Mouse (Mus musculus) CD4-positive helper T cell, adult 2 months (primary cell): ENCODE data around the gene Cd44.
A peak's percentile ranks its signal among the peaks of the same experiment; 100 is the strongest.

Experiments
- DNase-seq: peaks from one replicate; pipeline ENCODE4 v3.0.0-alpha.2; 2012; ENCODE audit warnings: low read depth, missing footprints, low spot score

Cd44 gene

DNA sequence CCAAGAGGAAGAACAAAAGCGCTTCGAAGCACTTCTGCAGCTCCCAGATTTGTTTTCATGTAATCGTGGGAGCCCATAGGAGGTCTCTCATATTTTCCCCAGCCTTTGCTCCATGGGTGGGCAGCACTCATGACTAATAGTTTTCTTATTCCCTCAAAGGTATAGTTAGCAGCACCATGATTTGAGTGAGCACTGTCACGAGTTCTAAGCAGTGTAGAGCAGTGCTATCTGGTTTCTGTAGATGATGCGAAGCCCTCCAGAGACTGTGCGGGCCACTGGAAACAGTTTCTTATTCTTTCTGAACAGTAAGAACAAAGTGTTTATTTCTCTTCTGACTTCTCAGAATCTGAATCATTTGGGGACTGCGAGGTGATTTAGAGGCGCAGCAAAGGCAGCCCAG is 80.7 kb downstream of the Cd44 start:
- no peak for DNase-seq

DNA sequence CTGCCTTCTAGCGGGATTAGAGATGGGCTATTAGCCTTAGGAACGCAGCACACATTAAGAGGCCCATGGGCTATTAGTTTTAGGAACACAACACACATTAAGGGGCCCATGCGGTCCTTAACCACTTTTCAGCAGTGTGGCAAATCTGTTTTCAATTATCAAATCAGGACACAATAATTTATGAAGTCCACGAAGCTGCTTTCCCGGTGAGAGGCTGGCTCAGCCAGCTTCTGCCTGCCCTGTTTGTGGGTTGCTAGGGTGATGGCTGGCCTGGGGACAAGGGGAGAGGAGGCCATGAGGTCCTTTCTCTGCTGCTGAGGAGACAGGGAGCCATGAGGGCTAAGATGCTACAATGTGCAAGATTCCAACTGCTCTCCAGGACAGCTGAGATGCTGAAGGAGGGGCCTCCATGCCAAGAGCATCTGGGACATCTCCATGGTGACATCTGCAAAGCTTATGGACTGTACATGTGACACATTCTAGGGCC is 81.2 kb downstream of the Cd44 start:
- DNase-seq, result no peak

DNA sequence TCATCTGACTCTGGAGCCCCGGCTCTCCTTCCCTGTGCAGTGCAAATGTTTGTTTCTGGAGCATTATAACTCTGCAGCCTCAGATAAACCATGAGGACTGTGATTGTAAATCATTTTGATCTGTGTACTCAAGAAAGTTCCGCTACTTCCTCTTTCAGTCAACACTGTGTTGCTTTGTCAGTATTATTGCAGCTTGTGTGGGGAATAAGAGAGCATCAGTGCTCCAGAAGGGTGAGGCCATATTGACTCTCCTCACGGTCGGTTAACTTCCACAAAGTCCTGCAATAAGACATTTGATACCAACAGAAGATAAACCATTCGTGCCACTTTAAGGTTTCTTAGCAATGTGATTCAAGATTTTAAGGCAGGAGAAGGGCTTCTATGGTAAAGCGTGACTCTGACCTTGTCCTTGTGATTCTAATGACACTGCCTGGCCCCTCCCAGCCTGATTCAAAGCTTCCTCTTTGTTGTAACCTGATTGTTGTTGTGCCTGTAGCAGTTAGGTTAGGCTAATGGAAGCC is 86.1 kb downstream of the Cd44 start:
- DNase-seq, result no peak

DNA sequence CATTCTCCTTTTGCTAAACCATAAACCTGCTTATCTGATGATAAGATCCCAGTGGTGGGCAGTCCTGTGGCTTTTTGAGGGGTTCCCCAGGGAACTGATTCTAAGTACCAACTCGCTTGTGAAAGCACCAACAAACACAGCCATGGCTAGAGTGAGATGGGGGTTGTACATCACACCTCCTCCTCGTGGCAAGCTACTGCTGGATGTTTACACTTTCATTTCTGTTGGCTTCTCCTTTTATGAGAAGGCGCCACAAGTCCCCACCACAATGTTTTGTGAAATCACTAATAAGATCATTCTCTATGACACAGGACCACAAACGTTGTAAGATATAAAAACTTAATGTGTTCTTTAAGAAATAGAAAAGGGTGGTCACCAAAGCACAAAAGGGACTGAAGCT is 88.7 kb downstream of the Cd44 start:
- peak; percentile 32 for DNase-seq

DNA sequence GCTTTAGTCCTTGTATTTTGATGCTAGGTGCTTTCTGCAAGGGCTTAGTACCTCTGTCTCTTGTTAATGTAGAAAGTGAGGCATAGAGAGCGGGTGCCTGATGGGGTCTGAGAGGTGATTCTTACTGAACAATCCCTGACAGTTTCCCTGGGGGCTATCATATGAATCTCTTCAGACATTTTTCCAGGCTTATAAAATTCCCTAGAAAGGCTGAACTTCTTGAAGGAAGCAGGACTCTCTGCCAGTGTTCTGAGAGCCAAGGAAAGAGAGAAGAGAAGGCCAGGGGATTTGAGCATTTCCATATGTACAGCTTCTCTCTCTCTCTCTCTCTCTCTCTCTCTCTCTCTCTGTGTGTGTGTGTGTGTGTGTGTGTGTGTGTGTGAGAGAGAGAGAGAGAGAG is 92.0 kb downstream of the Cd44 start:
- DNase-seq, result no peak

DNA sequence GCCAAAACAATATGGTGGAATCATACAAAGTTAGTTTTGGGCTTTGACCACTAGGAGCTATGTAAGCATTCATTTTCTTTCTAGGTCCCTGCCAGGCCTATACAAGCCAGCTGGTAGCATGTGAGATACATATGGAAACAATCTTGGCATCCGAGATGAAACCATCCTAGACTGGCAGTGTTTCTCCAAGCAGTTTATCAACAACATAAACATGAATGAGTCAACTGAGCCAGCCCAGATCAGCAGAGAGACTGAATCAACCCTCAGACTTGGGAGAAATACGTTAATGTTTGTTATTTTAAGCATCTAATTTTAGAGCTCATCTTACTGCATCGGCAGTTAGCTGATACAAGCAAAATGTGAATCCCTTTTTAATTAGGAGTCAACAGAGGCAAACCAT is 93.8 kb downstream of the Cd44 start:
- DNase-seq, result no peak

DNA sequence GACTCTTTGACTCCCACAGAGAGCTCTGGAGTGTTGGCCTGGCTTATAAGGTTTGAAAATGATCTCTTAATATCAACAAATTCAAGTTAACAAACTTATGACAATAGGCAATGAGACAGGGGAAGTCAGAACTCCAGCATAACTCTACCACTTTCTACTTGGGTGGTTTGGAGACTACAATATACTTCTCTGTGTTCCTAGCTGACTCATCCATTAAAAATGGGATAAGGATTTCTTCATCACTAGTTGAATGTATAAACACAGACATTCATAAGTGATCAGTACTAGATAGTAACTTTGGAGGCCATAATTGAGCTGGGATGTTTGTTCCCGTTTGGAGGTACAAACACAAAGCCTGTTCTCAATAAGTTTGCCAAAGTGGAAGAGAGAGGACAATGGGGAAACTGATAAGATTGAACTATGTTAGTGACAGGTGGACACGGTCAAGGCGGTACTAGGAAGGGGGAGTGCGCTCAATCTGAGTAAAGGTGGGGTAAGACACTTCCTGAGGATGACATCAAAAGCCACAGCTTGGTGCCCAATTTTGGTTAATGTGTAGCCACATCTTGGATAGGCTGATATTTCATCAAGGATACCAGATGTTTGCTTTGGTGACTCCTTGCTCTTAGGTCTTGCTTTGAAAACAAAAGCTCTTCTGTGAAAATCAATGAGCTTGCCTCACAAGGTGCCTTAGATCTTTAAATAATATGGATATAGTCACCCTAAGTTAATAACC is 95.5 kb downstream of the Cd44 start:
- no peak for DNase-seq

DNA sequence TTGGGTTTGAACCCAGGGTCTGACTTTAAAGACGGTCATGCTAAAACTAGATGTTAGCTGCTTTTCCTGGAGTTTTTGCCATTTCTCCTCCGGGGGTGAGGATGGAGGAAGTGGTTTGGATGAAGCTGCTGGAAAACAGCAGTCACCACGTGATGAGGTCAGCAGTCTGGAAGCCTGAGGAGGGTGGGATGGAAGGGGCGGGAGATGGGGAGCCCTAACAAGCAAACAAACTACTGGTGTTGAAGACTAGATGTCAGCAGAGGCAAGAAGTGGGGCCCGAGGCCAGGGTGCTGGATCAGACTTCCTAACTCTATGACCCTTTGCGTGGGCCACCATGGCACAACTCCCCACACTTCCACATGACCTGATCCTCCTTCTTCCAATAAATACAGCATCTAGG is 96.2 kb downstream of the Cd44 start:
- no peak for DNase-seq

DNA sequence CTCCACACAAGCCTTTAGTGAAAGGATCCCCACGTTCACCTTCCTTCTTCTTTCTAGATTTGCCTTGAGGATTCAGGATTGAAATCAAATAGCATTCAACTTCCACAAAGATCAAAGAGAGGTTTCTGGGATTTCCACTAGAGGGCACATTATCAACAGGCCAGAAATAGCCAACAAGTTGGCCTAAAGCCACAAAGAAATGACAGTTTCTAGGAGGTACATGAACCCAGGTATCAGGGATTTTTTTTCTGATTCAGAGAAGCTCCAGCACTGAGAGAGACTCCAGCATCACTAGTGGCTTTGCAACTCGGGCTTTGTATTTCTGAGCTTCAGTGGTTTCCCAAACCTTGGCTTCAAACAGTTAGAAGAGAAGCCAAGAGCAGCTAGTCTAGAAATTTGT is 97.4 kb downstream of the Cd44 start:
- peak; percentile 49 for DNase-seq

DNA sequence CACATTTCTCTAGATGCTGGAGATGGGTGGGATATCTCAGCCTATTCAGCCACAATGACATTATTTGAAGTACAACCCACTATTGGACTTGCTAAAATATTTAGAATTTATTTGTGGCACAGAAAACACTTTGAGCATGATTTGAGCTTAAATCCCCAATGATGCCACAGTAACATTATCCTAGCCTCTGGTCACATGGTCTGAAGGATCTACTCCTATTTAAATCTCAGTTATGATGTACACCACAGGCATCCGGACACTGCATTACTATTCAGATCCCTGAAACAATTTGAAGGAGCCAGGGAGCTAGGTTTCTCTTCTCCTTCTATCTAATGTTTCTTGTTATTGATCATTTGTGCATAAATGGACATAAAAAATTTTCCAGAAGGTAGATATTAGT is 99.6 kb downstream of the Cd44 start:
- no peak for DNase-seq

DNA sequence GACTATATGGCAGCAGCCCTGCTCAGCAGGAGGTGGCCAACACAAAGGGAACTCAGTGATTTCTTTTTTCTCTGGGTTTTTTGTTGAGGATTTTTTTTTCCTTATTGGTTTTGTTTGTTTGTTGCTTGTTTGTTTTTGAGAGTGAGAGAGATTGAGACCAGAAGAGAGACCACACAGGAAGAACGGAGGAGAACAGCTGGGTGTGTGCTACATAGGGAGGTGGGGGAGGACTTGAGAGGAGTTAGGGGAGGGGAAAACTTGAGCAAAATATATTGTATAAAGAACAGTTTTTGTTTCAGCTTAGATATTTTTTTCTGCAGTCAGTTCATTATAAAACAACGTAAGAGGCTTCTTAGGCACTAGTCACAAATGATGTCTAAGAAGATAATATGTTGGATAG is 103.3 kb downstream of the Cd44 start:
- no peak for DNase-seq

DNA sequence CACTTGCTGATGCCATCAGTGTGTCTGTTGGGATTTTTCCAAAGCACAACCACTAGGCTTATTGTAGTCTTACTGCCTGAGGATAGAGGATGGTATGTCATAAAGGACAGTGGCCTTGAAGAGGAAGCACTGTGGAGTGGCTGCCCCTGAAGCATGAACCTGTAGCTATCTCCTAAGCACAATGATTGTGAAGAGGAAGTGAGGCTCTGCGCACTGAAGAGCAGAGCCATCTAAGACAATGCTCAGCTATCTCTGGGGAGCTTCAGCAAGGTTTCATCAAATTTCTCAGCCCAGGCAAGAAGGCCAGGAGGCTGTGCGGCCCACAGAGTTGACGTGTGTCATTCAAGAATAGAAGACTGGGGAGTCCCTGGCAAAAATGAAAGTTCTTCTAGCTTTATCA is 106.4 kb downstream of the Cd44 start:
- DNase-seq, result no peak

DNA sequence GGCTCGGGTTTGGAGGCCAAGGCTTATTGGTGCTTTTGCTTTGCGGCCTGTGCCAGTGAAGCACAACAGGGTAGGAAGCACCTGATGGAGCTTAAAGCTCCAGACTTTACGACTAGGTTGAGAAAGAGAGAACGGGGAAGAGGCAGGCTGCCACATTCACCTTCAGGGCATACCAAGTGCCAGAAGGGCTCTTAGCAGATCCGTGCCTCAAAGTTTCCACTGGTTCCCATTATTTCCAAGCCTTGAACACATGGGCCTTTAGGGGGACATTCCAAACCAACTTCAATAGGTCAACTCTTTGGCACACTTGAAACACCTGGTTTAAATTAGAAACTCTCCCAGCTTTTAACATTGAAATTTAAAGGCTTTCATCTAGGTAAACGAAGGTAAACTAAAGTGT is 108.7 kb downstream of the Cd44 start:
- DNase-seq, result no peak

DNA sequence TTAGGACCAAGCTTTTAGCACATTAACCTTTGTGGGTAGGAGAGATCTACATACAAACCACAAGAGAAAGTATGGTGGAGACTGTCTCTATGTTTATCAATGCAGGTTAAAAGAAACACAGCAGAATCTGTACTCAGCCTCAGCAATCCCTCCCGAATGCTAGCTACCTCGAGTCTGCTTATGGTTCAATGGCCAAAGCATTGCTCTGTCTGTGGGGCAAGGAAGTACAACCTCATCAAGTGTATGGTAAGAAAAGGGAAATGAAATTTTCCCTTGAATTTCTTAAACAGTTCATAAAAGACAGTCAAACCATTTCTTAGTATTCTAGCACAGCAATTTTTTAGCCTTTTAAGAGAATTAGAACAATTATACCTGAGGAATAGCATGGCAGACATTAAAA is 109.8 kb downstream of the Cd44 start:
- DNase-seq, result no peak

DNA sequence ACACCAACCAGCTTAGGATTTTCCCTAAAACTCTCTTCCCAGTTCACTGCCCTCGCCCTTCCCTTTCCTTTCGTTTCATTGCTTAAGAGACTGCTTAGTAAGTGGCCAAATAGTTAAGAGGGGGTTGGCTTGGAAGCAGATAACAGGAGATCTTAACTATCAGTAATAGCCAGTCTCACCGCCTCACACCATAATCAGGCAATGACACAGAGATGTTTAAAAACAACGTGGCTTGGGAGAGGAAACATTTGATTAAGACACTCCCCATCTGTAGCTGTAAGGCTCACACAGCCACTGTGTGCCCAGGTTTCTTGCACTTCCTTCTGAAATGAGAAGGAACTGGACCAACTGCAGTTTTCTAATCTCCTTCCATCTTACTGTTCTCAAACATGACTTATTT is 115.8 kb downstream of the Cd44 start:
- DNase-seq, result no peak

DNA sequence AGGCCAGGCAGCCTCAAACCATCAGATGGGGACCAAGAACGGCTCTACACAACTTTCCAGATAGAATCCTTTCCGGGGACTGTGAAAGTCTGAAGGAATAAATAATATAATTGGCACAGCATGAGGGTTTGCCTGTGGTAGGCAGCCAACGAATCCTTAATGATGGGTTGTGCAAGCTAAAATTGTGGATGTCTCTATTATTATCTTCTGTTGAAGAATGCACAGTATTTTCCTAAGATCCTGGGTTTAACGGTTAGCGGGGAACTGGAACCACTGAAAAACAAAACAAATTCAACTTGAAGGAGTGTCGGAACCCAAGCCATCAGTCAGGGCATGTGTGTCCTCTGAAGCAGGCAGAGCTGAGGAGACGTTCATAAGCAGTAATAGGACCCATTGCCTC is 118.7 kb downstream of the Cd44 start:
- DNase-seq, result no peak

DNA sequence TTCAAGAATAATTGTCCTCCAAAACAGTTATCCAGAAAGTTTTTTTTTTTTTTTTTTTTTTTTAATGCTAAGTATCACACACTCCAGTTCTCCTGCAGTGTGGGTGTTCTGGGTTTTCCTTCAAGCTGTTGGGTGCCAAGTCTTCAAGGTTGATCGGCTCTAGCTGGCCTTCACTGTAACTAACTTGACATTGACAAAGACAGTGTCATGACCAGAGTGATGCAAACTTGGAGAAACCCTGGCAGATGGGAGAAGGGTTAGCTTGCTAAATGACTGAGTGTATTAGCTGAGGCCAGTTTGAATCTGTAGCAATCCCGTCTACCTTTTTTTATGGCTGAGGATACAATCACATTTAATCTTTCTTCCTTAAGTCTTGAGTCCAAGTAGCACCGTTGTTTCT is 123.3 kb downstream of the Cd44 start:
- DNase-seq, result no peak

DNA sequence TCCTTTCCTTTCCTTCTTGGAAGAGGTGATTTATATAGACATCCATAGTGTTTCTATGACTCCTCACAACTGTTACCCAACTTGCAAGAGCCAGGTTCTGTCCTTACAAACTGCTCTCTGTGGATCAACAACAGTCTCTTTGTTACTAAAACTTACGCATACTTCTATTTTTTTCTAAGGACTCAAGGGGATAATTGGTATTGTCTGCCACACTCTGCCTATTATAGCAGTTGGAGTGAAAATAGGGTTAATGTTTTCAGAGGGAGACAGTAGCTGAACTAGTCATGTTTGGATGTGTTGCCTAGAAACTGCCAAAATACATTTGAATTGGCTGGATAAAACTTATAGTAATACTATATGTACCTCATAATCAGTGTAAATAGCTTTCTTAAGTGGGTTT is 125.9 kb downstream of the Cd44 start:
- no peak for DNase-seq

DNA sequence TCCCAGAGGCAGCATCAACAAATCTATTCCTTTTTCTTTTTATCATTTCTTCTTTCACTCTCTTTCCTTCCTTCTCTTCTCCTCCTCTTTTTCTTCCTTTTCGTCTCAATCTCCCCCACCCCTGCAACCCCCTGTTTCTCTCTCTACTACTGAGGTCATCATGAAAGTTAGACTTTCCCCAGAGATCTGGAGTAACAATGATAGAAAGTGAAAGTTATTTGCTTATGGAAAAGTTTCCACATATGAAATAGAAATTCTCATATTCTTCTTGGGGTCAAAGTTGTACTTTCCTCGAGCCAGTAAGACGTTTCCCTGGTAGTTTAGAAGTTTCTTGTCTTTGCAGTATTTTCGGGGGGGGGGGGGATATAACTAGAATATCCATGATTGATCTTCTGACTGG is 126.8 kb downstream of the Cd44 start:
- DNase-seq, result no peak

DNA sequence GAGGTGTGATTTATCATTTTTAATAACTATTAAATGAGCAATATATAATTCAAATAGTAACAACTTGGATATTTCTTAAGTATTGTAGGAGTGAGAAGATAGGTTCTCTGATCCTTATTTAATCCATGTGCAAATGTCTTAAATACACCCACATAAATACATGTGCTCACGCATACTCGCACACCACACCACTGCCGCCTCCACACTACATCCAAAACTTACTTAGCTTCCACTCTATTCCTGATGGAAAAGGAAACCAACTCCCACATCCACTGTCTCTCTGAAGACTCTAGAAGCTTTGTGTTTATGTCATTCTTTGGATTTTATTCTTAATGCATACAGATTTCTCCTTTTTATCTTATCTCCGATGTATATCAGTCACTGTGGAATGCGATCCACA is 129.2 kb downstream of the Cd44 start:
- DNase-seq, result no peak

DNA sequence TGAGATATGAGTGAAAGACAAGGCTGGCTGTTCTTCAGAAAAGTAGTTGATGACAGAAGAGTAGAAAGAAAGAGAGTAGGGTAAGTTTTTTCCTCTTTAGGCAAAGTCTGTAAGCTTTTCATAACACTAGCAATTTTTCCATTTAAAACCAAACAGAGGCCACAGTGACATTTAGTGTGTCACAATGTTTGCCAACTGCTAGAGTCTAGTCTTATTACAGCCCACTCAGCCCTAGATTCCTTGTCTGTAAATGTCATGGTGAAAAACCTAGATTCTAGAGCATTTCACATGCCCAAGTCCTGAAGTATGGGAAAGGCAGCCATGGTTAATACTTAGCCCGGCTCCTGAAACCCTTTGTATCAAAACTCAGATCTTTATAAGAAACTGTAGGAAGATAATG is 130.2 kb downstream of the Cd44 start:
- no peak for DNase-seq

DNA sequence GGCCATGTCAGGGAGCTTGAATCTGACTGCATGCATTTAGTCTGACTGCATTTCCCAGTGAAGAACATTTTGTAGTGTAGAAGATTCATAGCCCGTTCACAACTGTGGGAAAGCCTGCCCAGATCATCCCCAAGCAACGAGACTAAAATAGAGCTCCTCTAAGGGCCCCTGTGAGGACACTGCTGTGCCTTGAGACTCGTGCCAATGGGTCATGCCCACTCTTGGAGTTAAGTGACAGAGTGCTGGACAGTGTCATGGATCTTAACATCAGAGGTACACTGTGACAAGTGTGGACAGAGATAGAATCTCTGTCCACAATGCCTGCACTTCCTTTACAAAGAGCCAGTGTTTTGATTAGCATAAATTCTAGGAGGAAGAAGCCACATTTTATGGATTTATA is 133.2 kb downstream of the Cd44 start:
- no peak for DNase-seq

DNA sequence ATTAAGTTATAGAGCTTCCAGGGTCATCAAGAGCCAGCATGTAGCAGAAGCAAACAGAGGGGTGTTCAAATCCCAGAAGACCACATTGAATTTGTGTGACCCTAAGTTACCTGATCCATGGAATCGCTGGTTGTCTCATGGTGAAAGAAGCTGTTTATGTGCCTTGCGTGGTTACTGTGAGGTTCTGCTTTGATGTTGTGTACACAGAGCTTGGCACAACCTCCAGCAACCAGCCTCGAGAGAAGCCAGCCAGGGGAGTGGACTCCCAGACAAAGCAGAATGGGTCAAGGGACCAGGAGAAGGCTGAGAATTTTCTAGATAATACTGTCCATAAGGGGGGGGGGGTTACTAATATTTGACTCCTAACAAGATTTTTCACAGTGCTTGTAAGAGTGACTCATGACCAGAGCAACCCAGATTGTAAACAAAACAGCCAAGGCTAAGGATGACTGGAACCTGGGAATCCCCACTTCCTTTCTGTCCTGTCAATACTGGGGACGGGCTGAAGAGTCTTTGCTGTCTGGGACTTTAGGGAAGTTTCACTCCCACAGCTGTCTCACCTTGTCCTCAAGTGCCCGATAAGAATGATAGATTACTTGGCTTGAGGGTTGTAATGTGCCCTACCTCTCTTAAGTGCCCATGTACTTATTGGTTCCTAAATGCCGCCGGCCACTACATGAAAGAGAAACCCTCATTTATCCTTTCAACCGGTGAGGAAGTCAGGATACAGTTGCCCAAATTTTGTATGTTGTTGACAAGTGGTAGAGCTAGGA is 136.7 kb downstream of the Cd44 start:
- no peak for DNase-seq
